Mouse (Mus musculus): ENCODE results near the gene Hnrnpab.
A peak's percentile ranks its signal among the peaks of the same experiment; 100 is the strongest.

Gene Hnrnpab

DNA sequence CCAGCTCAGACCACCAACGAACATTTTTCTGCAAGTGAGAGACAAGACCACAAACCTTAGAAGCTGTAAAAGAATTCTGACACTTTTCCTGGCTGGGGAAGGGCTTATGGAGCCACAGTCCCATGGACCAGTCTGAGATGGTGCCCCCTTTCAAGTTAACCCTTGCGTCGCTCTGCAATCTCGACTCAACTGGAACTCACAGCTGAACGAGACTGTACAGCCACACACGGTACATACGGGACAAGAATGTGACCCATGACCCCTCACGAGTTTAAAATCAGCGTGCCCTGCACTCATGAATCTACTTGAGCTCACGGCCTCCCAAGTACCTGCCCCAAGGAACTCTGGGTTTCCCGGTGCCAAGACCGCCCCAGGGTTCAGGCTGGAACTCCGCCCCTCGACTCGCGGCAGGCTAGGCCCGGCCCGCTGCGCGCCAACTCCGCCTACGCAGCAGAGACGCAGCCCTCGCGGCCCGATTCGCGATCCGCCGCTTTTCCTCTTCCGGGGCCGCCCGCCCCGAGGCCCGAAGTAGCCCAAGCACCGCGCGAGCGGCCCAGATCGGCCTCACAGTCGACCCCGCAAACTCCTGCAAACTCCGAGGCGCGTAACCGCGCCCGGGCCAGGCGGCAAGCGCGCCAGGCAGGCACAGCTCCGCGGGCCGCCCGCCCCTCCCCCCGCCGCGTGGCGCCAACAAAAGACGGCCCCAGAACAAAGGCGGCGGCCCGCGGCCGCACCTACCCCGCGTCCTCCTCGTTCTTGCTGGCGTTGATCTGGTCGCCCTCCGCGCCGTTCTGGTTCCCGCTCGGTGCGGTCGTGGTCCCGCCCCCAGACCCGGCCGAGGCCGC, 823 bp downstream of the Hnrnpab start:
- peak; percentile 66 to 67 for DNase-seq (ENCODE audit: low spot score in 2 of 2)

DNA sequence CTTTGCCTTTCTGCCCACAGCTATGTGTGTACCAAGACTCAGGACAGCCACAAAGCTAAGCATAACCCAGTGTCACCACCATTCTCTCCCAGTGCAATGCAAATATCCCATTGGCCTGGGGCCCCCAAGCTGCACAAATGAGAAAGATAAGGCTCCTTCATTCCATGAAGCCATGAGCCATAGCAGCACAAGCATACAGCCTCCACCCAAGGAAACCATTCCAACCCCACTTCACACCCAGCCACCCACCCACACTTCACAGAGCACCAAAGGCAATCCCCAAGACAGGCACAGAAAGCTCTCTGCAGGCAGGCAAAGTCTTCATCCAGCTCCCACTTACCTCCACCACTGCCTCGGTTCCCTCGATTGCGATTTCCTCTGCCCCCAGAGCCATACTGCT, 4.4 kb downstream of the Hnrnpab start:
- DNase-seq (ENCODE audit: low spot score in 2 of 2), result no peak

DNA sequence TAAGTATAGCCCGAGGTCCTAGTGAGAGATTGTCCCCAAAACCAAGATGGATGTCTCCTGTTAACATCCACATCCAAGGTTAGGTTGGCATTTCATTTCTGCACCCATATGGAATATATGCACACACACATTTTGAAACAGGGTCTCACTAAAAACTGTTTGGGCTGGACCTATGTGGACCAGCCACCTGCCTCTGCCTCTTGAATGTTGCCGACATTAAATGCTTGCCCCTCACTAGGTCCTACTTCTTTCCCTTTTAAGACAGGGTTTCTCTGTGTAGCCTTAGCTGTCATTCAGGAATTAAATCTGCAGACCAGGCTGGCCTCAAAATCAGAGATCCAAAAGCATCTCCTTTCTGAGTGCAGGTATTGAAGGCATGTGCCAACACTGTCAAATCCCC, 9.1 kb downstream of the Hnrnpab start:
- DNase-seq (ENCODE audit: low spot score in 2 of 2), result no peak

DNA sequence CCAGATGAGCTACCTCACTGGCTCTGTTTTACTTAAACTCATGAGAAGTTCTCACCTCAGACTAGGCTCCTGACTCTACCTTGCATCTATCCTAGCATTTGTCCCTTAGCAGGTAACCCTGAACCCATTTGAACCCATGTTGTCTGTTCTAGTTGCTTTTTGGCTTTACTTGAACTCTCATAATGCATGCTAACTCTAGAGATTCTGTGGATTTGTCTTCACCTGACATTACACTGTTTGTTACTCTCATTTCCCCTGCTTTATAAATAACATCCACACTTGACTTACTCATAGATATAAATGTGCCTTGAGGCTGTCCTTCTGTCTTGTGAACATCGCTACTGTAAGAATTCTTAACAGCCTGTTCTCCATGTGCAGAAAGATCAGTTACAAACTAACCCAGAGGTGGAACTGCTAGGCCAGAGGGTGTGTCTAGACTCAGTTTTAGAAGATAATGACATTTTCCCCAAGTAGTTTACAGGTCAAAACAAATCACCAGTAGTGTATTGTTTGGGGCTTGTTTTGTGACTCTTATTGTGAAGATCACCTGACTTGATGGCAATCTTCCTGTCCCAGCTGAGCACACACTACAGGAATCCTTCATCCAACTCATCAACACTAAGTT, 11.1 kb downstream of the Hnrnpab start:
- DNase-seq (ENCODE audit: low spot score in 2 of 2), result no peak

DNA sequence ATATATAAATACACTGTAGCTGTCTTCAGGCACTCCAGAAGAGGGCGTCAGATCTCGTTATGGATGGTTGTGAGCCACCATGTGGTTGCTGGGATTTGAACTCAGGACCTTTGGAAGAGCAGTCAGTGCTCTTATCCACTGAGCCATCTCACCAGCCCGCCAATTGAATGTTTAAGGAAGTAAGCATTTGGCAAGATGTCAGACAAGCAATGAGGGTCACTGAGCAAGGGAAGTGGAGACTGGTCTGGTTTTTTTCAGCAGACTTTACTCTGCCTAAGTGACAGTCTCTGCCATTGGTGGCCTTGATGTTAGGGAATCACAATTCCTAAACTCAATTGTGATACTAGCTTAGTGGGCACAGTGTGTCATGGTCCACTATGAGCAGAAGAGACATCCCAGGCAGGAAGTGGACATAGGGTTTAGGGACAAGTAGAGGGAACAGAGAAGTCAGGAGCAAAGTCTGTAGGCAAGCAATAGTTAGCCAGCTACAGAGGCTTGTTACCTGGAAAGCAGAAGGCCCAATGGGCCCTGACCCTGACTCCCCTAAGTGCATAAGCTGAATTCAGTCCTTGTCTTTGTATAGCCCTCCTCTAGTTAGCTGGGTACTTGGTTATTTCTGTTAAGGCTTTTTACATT, 11.8 kb downstream of the Hnrnpab start:
- no peak for DNase-seq (ENCODE audit: low spot score in 2 of 2)

DNA sequence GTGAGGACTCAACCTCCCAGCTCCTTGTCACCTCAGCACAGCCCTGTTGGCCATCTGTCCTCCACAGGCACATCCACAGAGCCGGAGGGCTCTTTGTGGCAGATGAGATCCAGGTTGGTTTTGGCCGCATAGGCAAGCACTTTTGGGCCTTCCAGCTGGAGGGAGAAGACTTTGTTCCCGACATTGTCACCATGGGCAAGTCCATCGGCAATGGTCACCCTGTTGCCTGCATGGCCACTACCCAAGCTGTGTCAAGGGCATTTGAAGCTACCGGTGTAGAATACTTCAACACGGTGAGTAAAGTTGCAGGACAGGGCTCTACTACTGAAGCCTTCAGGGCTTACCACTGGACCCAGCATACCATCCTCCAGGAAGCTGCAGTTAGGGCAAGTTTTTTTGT, 12.8 kb downstream of the Hnrnpab start:
- DNase-seq (ENCODE audit: low spot score in 2 of 2), result no peak

DNA sequence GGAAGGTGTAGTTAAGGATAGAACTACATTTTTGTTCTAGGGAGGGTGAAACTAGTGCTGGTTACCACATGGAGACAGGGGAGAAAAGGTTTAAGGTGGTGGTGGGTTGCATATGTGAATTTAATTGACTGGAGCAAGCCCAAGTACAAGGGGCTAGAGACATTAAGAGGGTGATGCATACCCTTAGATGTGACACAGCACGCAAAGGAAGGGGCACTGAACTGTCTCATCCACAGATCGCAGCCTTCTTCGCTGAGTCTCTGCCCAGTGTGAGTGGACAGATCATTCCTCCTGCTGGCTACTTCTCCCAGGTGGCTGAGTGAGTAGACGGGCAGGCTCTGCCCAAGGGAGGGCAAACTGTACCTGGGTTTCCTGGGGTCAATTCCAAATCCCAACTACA, 13.3 kb downstream of the Hnrnpab start:
- DNase-seq (ENCODE audit: low spot score in 2 of 2), result no peak

DNA sequence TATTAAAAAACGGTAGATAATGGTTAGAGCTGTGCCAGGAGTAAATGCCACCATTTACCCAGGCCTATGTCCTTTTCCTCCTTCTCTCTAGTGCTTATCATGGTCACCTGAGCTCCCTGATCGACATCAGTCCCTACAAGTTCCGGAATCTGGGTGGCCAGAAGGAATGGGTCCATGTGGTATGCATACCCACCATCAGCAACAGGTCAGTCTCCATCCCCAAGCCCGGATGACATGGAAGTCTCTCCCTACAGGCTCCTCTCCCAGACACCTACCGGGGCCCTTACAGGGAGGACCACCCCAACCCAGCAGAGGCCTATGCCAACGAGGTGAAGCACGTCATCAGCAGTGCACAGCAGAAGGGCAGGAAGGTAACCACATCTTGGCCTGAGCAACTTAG, 14.7 kb downstream of the Hnrnpab start:
- DNase-seq (ENCODE audit: low spot score in 2 of 2), result no peak

DNA sequence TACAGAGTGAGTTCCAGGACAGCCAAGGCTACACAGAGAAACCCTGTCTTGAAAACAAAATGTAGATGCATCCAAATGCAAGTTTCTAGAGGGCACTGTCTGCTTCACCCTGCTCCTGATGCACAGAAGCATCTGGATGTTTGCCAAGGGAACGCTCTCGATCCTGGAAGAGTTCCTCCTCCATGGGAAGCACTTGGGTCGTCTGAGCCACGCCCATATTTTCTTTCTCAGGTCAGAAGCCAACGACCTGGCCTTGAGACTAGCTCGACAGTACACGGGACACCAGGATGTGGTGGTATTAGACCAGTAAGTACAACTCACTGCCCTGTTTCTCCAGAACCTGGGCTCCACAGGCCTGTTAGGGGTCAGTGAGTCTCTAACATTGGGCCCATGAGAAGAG, 15.5 kb downstream of the Hnrnpab start:
- DNase-seq (ENCODE audit: low spot score in 2 of 2), result no peak

DNA sequence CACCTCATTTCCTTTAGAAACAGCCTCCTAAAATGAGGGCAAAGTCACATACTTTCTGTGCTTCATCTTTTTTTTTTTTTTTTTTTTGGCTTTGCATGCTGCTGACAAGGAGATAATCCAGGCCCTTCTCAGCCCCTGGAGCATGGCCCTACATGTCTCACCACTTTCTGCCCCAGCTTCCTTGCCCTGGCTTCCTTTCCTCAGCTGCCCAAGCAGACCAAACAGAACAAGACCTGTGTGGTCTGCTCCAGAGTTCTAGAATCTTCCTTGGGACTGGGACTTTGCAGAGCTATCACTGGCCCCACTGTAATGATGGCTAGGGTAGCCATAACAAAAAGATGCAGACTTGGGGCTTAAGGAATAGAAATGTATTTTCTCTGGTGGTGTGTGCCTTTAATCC, 16.6 kb downstream of the Hnrnpab start:
- no peak for DNase-seq (ENCODE audit: low spot score in 2 of 2)

DNA sequence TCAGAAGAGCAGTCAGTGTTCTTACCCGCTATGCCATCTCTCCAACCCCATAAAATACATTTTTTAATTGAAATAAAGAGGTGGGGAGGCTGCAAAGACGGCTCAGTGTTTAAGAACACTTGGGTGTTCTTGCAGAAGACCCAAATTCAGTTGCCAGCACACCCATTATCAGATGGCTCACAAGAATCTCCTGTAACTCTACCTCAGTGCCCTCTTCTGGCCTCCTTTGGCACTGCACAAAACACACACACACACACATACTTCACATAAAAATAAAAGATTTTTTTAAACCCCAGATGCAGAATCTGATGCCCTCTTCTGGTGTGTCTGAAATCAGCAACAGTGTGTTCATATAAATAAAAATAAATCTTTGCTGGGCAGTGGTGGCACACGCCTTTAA, 17.8 kb downstream of the Hnrnpab start:
- DNase-seq (ENCODE audit: low spot score in 2 of 2), result no peak

DNA sequence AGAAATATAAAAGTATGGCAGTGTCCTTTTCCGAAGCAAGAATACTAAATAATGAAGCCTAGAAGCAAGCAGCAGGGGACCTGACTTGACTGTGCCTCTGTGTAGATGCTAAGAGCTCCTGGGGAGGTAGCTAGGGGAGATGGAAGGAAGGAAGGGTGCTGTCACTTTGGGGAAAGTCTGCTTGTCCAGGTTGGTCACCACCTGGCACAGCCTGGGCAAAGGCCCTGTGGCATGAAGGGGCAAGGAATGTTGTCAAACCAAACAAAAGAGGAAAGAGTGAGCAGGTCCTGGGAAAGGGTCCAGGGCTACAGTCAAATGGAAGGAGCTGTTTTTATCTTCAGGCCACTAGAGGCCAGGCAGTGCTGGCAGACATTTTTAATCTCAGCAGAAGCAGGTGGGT, 19.6 kb downstream of the Hnrnpab start:
- no peak for DNase-seq (ENCODE audit: low spot score in 2 of 2)

DNA sequence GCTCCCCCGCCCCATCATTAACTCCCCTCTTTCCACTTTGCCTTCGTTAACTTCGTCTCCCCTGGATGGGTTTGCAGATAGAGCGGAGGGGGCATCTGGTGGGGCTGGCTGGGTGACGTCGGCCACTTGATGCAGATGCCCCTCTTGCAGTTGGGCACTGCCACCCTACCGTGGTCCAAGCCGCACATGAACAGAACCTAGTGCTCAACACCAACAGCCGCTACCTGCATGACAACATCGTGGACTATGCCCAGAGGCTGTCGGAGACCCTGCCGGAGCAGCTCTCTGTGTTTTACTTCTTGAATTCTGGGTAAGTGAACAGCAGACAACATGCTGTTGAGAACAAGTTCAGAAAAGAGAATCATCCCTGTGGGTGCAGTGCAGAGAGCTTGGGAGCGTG, 20.2 kb downstream of the Hnrnpab start:
- no peak for DNase-seq (ENCODE audit: low spot score in 2 of 2)

DNA sequence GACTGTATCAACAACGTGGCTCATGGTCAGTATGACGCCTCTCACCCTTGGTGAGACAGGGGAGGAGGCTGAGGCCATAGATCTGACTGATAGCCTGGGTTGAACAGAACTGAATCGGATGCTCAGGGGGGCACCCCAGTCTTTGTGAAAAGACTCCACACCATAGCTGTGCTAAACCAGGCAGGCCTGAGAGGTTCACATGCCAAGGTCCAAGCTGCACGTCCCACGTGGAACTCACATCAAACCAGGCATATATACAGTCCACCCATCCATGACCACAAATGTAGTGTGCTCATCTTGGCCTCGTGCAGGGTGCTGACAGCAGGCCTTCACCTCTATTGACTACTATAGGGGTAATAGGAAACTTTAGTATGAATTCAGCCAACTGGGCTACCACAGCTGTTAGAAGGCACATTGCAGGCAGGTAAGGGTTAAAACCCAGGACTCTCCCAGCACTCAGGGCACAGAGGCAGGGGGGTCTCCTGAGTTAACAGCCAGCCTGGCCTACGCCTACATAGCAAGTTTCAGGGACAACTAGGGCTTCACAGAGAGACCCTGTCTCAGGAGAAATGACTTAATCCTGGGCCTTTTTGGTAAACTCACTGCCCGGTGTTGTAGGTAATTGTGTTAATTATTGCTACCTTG, 20.9 kb downstream of the Hnrnpab start:
- DNase-seq (ENCODE audit: low spot score in 2 of 2), result no peak

DNA sequence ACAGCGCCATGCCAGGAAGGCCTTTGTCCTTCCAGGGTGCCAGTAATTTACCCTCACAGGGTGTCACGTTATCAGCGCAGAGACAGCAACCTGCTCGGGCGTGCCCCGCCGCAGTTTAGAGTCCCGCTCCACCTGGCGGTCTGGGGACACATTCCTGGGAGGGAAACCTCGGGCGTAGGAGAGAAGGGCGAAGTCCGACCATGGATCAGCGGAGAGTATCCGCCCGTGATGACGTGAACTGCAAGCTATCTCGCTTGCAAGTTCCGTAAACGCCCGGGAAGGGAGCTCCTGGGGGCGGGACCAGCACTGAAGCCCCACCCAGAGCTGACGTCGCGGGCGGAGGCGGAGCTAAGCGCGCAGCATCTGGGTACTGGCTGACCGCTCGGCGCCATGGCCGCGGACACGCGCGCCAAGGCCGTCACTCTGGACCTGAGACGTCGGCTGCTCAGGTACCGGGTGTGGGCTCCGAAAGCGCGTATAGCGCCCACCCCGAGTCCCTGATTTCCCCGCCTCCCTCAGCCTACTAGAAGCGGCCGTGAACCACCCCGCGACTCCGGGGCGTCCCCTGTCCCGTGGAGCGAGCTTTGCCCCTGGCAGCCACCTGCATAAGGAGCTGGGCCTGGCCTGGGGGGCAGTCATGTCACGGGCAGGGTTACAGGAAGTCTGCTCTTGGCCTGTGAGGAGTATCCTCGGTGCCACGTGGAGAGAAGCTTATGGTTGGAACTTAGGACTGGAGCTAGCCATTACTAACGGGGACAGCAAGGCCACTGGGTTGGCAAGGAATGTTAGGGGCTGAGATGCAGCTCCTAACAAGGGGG, 22.0 kb downstream of the Hnrnpab start, which contains the start of gene Phykpl:
TSS of gene Phykpl (plus strand) at position 327 of the 818 bp plus-strand sequence.
- DNase-seq (ENCODE audit: low spot score in 2 of 2), result peak; percentile 88 to 93

DNA sequence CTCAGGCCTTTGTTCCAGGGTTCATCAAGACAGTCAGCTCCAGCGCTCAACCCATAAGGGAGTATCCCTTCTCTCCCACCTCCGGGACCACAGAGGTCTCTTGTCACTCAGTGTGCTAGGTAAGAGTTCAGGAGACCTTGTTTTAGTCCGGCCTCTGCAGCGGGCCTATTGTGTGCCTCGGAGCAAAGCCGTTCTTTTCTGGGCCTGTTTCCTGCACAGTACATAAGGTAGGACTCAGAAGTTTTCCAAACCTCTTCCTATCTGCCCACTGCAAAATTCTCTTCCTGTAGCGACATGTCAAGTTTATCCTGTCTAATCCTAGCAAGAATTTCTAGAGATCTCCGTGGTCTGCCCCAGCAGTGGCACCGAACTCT, 22.6 kb downstream of the Hnrnpab start:
- no peak for DNase-seq (ENCODE audit: low spot score in 2 of 2)

DNA sequence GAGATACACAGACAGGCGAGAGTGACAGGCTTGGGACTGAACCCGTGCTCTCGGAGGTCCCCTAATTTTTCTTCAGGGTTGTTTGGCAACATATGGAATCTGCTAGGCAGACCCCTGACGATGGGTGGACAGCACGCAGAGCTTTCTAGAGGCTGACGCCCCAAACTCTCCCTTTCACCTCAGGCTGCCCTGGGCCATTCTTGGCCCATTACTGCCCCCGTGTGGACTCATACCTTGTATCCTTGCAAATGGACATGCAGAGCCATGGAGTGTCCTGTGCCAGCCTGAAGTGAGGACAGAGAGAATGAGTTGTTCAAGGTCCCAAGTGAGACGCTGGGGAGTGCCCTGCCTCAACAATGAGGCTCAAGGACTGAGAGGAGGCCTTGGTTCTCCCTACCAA, 23.9 kb downstream of the Hnrnpab start:
- DNase-seq (ENCODE audit: low spot score in 2 of 2), result peak in 1 of 2 experiments; percentile 42

DNA sequence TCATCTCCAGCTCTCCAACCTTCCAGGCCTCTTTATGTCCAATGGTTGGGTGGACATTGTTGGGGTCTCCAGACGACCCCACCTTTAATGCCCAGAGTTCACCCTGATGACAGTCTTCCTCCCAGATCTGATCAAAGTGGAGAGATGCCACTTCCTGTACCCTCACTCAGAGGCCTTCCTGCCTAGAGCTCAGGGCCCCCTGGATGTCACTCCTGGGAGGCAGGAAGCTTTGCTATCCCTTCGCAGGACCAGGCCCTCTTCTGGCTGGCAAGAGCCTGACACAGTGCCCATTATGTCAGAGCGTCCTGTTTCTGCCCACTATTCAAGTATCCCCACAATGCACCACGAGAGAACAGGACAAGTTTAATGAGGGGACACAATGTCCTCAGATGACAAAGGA, 27.6 kb downstream of the Hnrnpab start:
- DNase-seq (ENCODE audit: low spot score in 2 of 2), result no peak

DNA sequence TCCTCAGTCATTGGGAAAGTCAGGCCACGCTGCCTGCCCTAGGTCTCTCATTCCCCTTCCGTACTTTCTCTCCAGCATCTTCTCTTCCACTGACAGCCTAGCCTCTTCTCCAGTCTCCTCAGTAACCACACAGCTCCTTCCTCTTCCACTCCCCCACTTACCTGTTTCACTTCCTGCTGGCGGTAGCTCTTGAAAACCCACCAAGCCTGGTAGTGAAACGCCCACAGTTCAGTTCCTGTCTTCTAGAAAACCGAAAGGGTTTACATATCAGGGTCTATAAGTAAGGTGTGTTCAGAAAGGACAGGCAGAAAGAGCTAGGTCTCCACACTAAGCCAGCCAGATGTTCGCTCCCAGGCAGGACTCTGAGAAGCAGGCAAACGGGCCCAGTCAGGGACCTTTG, 29.1 kb downstream of the Hnrnpab start:
- DNase-seq (ENCODE audit: low spot score in 2 of 2), result no peak

DNA sequence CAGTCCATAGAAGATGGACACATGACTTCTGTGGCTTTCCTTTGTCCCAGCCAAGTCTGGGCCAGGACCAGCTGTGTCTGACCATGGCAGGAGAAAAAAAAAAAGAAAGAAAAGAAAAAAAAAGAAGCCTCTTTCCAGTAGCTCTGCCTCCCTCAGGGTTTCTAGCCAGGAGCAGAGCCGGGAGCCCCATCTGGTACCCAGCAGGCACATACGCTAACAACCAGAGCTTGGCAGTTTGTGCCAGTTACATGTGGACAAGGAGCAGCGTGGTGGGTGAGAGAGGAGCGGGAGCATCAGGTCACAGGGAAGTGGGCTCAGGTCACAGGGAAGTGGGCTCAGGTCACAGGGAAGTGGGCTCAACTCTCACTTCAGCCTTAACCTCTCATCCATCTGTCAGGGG, 30.2 kb downstream of the Hnrnpab start:
- no peak for DNase-seq (ENCODE audit: low spot score in 2 of 2)

DNA sequence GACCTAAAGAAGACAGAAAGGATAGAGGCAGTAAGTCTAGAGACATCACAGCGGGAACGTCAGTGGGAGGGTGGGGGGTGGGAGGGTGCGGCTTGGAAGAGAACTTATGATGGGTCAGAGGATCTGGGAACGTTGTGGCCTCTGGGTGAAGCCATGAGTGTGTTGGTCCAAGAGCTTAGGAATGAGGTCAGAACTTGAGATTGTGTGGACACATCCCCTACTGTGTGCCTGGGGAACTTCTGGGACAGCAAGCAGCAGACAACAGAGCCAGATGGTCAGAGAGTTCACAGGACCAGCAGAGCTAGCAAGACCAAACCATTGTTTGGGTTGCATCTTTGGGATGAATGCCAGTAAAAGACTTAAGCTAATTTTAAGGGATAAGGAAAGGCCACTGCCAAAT, 37.8 kb downstream of the Hnrnpab start:
- no peak for DNase-seq (ENCODE audit: low spot score in 2 of 2)

DNA sequence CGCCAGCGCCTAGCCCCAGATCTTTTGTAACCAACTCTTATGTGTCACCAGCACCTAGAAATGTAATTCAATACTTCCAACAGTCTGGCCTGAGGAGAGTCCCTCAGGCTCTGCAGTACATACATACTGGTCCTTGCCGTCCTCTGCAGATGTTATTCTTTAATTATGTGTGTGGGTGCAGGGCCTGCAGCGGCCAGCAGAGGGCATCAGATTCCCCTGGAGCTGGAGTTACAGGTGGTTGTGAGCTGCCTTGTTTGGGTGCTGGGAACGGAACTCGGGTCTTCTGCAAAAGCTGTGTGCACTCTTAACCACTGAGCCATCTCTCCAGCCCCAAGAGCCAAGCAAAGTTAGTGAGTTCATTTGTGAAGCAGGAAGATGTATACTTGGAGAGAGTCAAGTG, 40.7 kb downstream of the Hnrnpab start:
- DNase-seq (ENCODE audit: low spot score in 2 of 2), result no peak

Data from frontal cortex, postnatal 14 days (tissue).